Mouse (Mus musculus): Measurements from ENCODE around the gene Pard6b.

- peak; percentile 99 for TF ChIP-seq EP300 (IDR thresholded peaks at IDR 0.05)
- no peak for TF ChIP-seq CTCF (IDR thresholded peaks at IDR 0.05)
Observed at GRCm38 (mm10) chr2:168066783-168067182, 14.0 kb upstream of the Pard6b start.
